Mouse (Mus musculus): ENCODE measurements around the gene Lsamp. TPM values are rescaled to one million over a fixed set of nuclear protein-coding genes. Genes with fewer than 3 reads are reported as not detected.

Lsamp gene
- polyA plus RNA-seq, 1 experiment = 0.04 TPM

- Histone ChIP-seq H3K4me1 (ENCODE audit: control insufficient read depth, insufficient read depth, insufficient read length) (no peaks in the 10 kb centered on the region), H3K27ac (ENCODE audit: insufficient read depth, low read length) (no peak overlapping the region), H3K36me3 (ENCODE audit: control insufficient read depth, insufficient read depth, low read length) (no peaks in the 10 kb centered on the region), H3K27me3 (ENCODE audit: control insufficient read depth, insufficient read depth, low read length) (no peaks in the 10 kb centered on the region), H3K4me3 (ENCODE audit: extremely low read depth, insufficient read depth, insufficient read length) (no peak overlapping the region)
- 84% methylated on average over 4 of the region's 4 CpGs for WGBS
- TF ChIP-seq CTCF (IDR thresholded peaks at IDR 0.05; ENCODE audit: extremely low read depth, insufficient read depth, insufficient read length, insufficient replicate concordance) = no peak
- TF ChIP-seq POLR2A (IDR thresholded peaks at IDR 0.05; ENCODE audit: low read depth, low read length) = no peak
- DNase-seq (ENCODE audit: low read depth in 1 of 2, low spot score in 2 of 2) = no peak
Measured at GRCm38 (mm10) chr16:40392106-40392505, 407.9 kb downstream of the Lsamp start.

GRCm38 (mm10) chr16:40399531-40399930 lies 415.4 kb downstream of the Lsamp start:
- whole genome bisulfite sequencing = 76% methylated on average over 2 of the region's 2 CpGs
- H3K27me3 ChIP-seq (ENCODE audit: control insufficient read depth, insufficient read depth, low read length) = no peaks in the 10 kb centered on the region
- no peak for DNase-seq (ENCODE audit: low read depth in 1 of 2, low spot score in 2 of 2)
- no peaks in the 10 kb centered on the region for H3K4me1 ChIP-seq (ENCODE audit: control insufficient read depth, insufficient read depth, insufficient read length)
- no peak overlapping the region for H3K27ac ChIP-seq (ENCODE audit: insufficient read depth, low read length)
- TF ChIP-seq CTCF (IDR thresholded peaks at IDR 0.05; ENCODE audit: extremely low read depth, insufficient read depth, insufficient read length, insufficient replicate concordance) (no peak), POLR2A (IDR thresholded peaks at IDR 0.05; ENCODE audit: low read depth, low read length) (no peak)
- no peak overlapping the region for H3K4me3 ChIP-seq (ENCODE audit: extremely low read depth, insufficient read depth, insufficient read length)
- H3K36me3 ChIP-seq (ENCODE audit: control insufficient read depth, insufficient read depth, low read length) = no peaks in the 10 kb centered on the region

DNA sequence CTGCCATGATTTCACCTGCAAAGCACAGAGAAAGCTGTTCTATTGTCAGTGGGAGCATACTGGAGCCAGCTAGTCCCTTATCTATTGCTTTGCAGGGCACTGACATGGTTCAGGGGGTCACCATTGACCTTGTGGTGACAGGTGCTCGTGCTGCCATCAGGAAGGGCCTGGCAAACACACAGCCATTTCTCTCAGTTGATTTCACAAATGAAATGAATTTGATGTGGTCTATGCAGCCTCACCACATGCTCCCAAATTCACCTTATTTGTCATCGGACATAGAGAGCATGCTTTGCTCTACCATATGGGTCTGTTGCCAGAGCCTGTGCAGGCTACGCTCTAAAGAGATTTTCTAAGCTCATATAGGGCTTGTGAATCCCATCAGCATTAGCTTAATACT lies 450.1 kb downstream of the Lsamp start:
- no peak for DNase-seq (ENCODE audit: low read depth in 1 of 2, low spot score in 2 of 2)
- 83% methylated on average over 3 of the region's 3 CpGs for WGBS
- H3K4me3 ChIP-seq (ENCODE audit: extremely low read depth, insufficient read depth, insufficient read length) = no peak overlapping the region
- H3K36me3 ChIP-seq (ENCODE audit: control insufficient read depth, insufficient read depth, low read length) = no peaks in the 10 kb centered on the region
- H3K27me3 ChIP-seq (ENCODE audit: control insufficient read depth, insufficient read depth, low read length) = no peaks in the 10 kb centered on the region
- no peak overlapping the region for H3K27ac ChIP-seq (ENCODE audit: insufficient read depth, low read length)
- no peak for TF ChIP-seq POLR2A (IDR thresholded peaks at IDR 0.05; ENCODE audit: low read depth, low read length)
- TF ChIP-seq CTCF (IDR thresholded peaks at IDR 0.05; ENCODE audit: extremely low read depth, insufficient read depth, insufficient read length, insufficient replicate concordance) = no peak
- no peaks in the 10 kb centered on the region for H3K4me1 ChIP-seq (ENCODE audit: control insufficient read depth, insufficient read depth, insufficient read length)

GRCm38 (mm10) chr16:40436415-40436814 lies 452.3 kb downstream of the Lsamp start:
- no peak for TF ChIP-seq CTCF (IDR thresholded peaks at IDR 0.05; ENCODE audit: extremely low read depth, insufficient read depth, insufficient read length, insufficient replicate concordance)
- Histone ChIP-seq H3K4me3 (ENCODE audit: extremely low read depth, insufficient read depth, insufficient read length) (no peak overlapping the region), H3K4me1 (ENCODE audit: control insufficient read depth, insufficient read depth, insufficient read length) (no peaks in the 10 kb centered on the region), H3K27ac (ENCODE audit: insufficient read depth, low read length) (no peak overlapping the region), H3K36me3 (ENCODE audit: control insufficient read depth, insufficient read depth, low read length) (no peaks in the 10 kb centered on the region), H3K27me3 (ENCODE audit: control insufficient read depth, insufficient read depth, low read length) (no peaks in the 10 kb centered on the region)
- DNase-seq (ENCODE audit: low read depth in 1 of 2, low spot score in 2 of 2) = no peak
- WGBS = 82% methylated on average over 6 of the region's 6 CpGs

DNA sequence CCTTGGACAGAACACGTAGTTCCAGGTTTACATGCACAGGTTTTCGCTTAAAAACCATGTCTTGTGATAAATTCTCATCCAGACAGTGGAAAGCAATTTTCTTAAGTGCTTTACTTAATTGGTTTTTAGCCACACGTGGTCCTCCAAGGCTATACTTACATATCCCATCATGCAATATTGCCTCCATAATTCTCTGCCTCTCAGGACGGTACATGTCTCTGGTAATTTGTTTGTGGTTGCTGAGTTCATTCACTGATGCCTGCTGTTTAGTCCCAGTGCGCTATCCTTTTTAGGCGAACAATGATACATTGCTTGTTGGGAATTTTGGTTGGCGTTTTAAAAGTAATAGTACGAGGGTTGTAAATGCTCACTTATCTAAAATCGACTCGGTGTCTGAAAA lies 453.7 kb downstream of the Lsamp start:
- Histone ChIP-seq H3K27ac (ENCODE audit: insufficient read depth, low read length) (no peak overlapping the region), H3K4me1 (ENCODE audit: control insufficient read depth, insufficient read depth, insufficient read length) (no peaks in the 10 kb centered on the region), H3K4me3 (ENCODE audit: extremely low read depth, insufficient read depth, insufficient read length) (no peak overlapping the region), H3K36me3 (ENCODE audit: control insufficient read depth, insufficient read depth, low read length) (no peaks in the 10 kb centered on the region), H3K27me3 (ENCODE audit: control insufficient read depth, insufficient read depth, low read length) (no peaks in the 10 kb centered on the region)
- no peak for DNase-seq (ENCODE audit: low read depth in 1 of 2, low spot score in 2 of 2)
- WGBS = 91% methylated on average over 10 of the region's 10 CpGs
- no peak for TF ChIP-seq POLR2A (IDR thresholded peaks at IDR 0.05; ENCODE audit: low read depth, low read length)
- TF ChIP-seq CTCF (IDR thresholded peaks at IDR 0.05; ENCODE audit: extremely low read depth, insufficient read depth, insufficient read length, insufficient replicate concordance) = no peak

DNA sequence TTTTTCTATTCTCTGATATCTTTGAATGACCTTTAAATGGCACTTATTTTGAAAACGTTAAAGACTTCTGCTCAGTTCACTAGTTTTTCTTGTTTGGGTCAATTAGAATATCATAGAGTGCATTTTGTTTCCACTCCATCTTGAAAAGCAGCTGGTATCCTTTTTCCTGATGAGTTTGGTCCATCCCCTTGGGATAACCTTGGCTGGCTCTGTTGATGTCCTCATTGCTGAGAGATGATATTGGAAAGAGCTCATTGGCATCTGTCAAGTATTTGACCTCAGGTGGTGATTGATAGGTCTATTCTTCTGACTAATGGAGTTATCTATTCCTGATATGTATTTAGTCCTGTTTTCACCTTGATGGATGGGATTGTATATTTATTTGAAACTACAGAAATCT lies 454.7 kb downstream of the Lsamp start:
- no peak for DNase-seq (ENCODE audit: low read depth in 1 of 2, low spot score in 2 of 2)
- WGBS = 69% methylated on average over 1 of the region's 1 CpGs

GRCm38 (mm10) chr16:40446587-40446986 lies 462.4 kb downstream of the Lsamp start:
- no peak for DNase-seq (ENCODE audit: low read depth in 1 of 2, low spot score in 2 of 2)
- Histone ChIP-seq H3K27me3 (ENCODE audit: control insufficient read depth, insufficient read depth, low read length) (no peaks in the 10 kb centered on the region), H3K4me1 (ENCODE audit: control insufficient read depth, insufficient read depth, insufficient read length) (no peaks in the 10 kb centered on the region), H3K4me3 (ENCODE audit: extremely low read depth, insufficient read depth, insufficient read length) (no peak overlapping the region), H3K36me3 (ENCODE audit: control insufficient read depth, insufficient read depth, low read length) (no peaks in the 10 kb centered on the region), H3K27ac (ENCODE audit: insufficient read depth, low read length) (no peak overlapping the region)
- 84% methylated on average over 5 of the region's 5 CpGs for WGBS
- no peak for TF ChIP-seq POLR2A (IDR thresholded peaks at IDR 0.05; ENCODE audit: low read depth, low read length)
- TF ChIP-seq CTCF (IDR thresholded peaks at IDR 0.05; ENCODE audit: extremely low read depth, insufficient read depth, insufficient read length, insufficient replicate concordance) = no peak

More for the DNA sequence above, 454.7 kb downstream of the Lsamp start:
- no peak overlapping the region for H3K4me3 ChIP-seq (ENCODE audit: extremely low read depth, insufficient read depth, insufficient read length)
- TF ChIP-seq POLR2A (IDR thresholded peaks at IDR 0.05; ENCODE audit: low read depth, low read length) (no peak), CTCF (IDR thresholded peaks at IDR 0.05; ENCODE audit: extremely low read depth, insufficient read depth, insufficient read length, insufficient replicate concordance) (no peak)
- H3K27ac ChIP-seq (ENCODE audit: insufficient read depth, low read length) = no peak overlapping the region
- H3K4me1 ChIP-seq (ENCODE audit: control insufficient read depth, insufficient read depth, insufficient read length) = no peaks in the 10 kb centered on the region
- no peaks in the 10 kb centered on the region for H3K36me3 ChIP-seq (ENCODE audit: control insufficient read depth, insufficient read depth, low read length)
- H3K27me3 ChIP-seq (ENCODE audit: control insufficient read depth, insufficient read depth, low read length) = no peaks in the 10 kb centered on the region
